Mouse (Mus musculus) heart, postnatal 25 days (tissue): Measurements from ENCODE around the gene Sec16a. TPM values are rescaled to one million over a fixed set of nuclear protein-coding genes. Genes with fewer than 3 reads are reported as not detected.
A peak's percentile ranks its signal among the peaks of the same experiment; 100 is the strongest.

Source experiments
- DNase-seq: peaks from one replicate; pipeline ENCODE4 v3.0.0; 2022; ENCODE audit warnings: low spot score
- intact Hi-C: fragments of 180-260 bp; cut with DNase I; formaldehyde crosslinking; loops from one replicate; pipeline ENCODE4 v1.15.1; 2025
- total RNA-seq, 2 experiments: library from RNA; stranded (reverse); gene quantifications; 2 replicates each; pipeline ENCODE4 v1.2.3; 2021

Gene Sec16a
- total RNA-seq: 10 to 100 TPM; 34.9 to 38.8 TPM

- DNase-seq: peak; percentile 98
Observed at GRCm38 (mm10) chr2:26444946-26445665, at the start of gene Sec16a. TSS of gene Sec16a (minus strand) at chr2:26445216.

GRCm38 (mm10) chr2:26494396-26494795 lies 49.4 kb upstream of the Sec16a start:
- no peak for DNase-seq
- intact Hi-C loops: loop anchor here (5.0 kb wide), 1 partner anchor 53 kb away; no protein-coding TSS in a partner anchor

More at GRCm38 (mm10) chr2:26444946-26445665, at the start of gene Sec16a:
- intact Hi-C loops: loop anchor here (10.0 kb wide), 1 partner anchor 460 kb away; the partner anchor contains the start of gene Surf6

GRCm38 (mm10) chr2:26493021-26493781 lies 48.2 kb upstream of the Sec16a start:
- DNase-seq: no peak
- intact Hi-C loops: loop anchor here (1.0 to 5.0 kb wide), 2 partner anchors 18 to 54 kb away; no protein-coding TSS in a partner anchor

GRCm38 (mm10) chr2:26490760-26491301 lies 45.8 kb upstream of the Sec16a start:
- intact Hi-C loops: loop anchor here (5.0 kb wide), 1 partner anchor 56 kb away; no protein-coding TSS in a partner anchor
- no peak for DNase-seq

- DNase-seq: no peak
- intact Hi-C loops: no loop called here
Observed at GRCm38 (mm10) chr2:26488535-26489135, 43.6 kb upstream of the Sec16a start.

GRCm38 (mm10) chr2:26487322-26488021 lies 42.5 kb upstream of the Sec16a start:
- no peak for DNase-seq
- intact Hi-C loops: no loop called here

- no peak for DNase-seq
- intact Hi-C loops: no loop called here
Observed at GRCm38 (mm10) chr2:26486835-26487321, 41.9 kb upstream of the Sec16a start.

GRCm38 (mm10) chr2:26486264-26486810 lies 41.3 kb upstream of the Sec16a start:
- intact Hi-C loops: no loop called here
- DNase-seq: no peak

- intact Hi-C loops: no loop called here
- no peak for DNase-seq
Observed at GRCm38 (mm10) chr2:26485710-26486109, 40.7 kb upstream of the Sec16a start.

- DNase-seq: no peak
- intact Hi-C loops: no loop called here
Observed at GRCm38 (mm10) chr2:26485278-26485677, 40.3 kb upstream of the Sec16a start.

- no peak for DNase-seq
- intact Hi-C loops: no loop called here
Observed at GRCm38 (mm10) chr2:26484169-26484568, 39.2 kb upstream of the Sec16a start.

- DNase-seq: no peak
- intact Hi-C loops: no loop called here
Observed at GRCm38 (mm10) chr2:26483230-26483869, 38.3 kb upstream of the Sec16a start.

- intact Hi-C loops: no loop called here
- no peak for DNase-seq
Observed at GRCm38 (mm10) chr2:26482824-26483223, 37.8 kb upstream of the Sec16a start.

- intact Hi-C loops: no loop called here
- DNase-seq: no peak
Observed at GRCm38 (mm10) chr2:26481724-26482495, 36.9 kb upstream of the Sec16a start.

- intact Hi-C loops: no loop called here
- no peak for DNase-seq
Observed at GRCm38 (mm10) chr2:26480911-26481310, 35.9 kb upstream of the Sec16a start.

GRCm38 (mm10) chr2:26478685-26479205 lies 33.7 kb upstream of the Sec16a start:
- no peak for DNase-seq
- intact Hi-C loops: no loop called here

- no peak for DNase-seq
- intact Hi-C loops: loop anchor here (2.0 kb wide), 1 partner anchor 25 kb away; no protein-coding TSS in a partner anchor
Observed at GRCm38 (mm10) chr2:26477911-26478310, 32.9 kb upstream of the Sec16a start.
